Mouse (Mus musculus): Measurements from ENCODE around the gene Bmp3.

GRCm38 (mm10) chr5:98863891-98864290 is 9.7 kb downstream of the Bmp3 start:
- peak; percentile 61 for TF ChIP-seq CTCF (IDR thresholded peaks at IDR 0.05)
- peak; percentile 23; the same call in 1 of the 2 replicates for TF ChIP-seq EP300 (IDR thresholded peaks at IDR 0.05)
